Mouse (Mus musculus): Measurements from ENCODE around the gene Olfr483. TPM values are rescaled to one million over a fixed set of nuclear protein-coding genes. Genes with fewer than 3 reads are reported as not detected.

Gene Olfr483
- not detected in 2 replicates for polyA plus RNA-seq (2016; fragmentation: Nextera tagmentation; extraction: Ambion mirVana)

- 95% methylated on average over 1 of the region's 1 CpGs for WGBS
- no peak within 1 kb of the TSS for H3K4me3 ChIP-seq
- no peaks in the 10 kb centered on the region for H3K27me3 ChIP-seq
- no peak for ATAC-seq (ENCODE audit: insufficient number of reproducible peaks, insufficient read depth, low FRiP score, low TSS enrichment)
- H3K36me3 ChIP-seq, result no peaks in the 10 kb centered on the region
- H3K4me1 ChIP-seq, result no peaks in the 10 kb centered on the region
- no peaks in the 10 kb centered on the region for H3K9me3 ChIP-seq
- H3K4me2 ChIP-seq (replicated peaks), result no peak within 1 kb of the TSS
- H3K9ac ChIP-seq, result no peak within 1 kb of the TSS
- no peak within 1 kb of the TSS for H3K27ac ChIP-seq
These were observed at the start of gene Olfr483 for GRCm38 (mm10) chr7:108100549-108100948. Gene Olfr483 (plus strand): TSS chr7:108100849.

GRCm38 (mm10) chr7:108067246-108067645 is 33.4 kb upstream of the Olfr483 start, which contains the start of gene Olfr480:
Gene Olfr480 (minus strand): TSS chr7:108067346.
- H3K4me1 ChIP-seq, result no peaks in the 10 kb centered on the region
- H3K27ac ChIP-seq, result no peak within 1 kb of the TSS
- 86% methylated on average over 1 of the region's 1 CpGs for WGBS
- ATAC-seq (ENCODE audit: insufficient number of reproducible peaks, insufficient read depth, low FRiP score, low TSS enrichment), result no peak
- no peaks in the 10 kb centered on the region for H3K27me3 ChIP-seq
- no peaks in the 10 kb centered on the region for H3K9me3 ChIP-seq
- H3K9ac ChIP-seq, result no peak within 1 kb of the TSS
- no peaks in the 10 kb centered on the region for H3K36me3 ChIP-seq
- no peak within 1 kb of the TSS for H3K4me2 ChIP-seq (replicated peaks)
- no peak within 1 kb of the TSS for H3K4me3 ChIP-seq

GRCm38 (mm10) chr7:108079555-108079954 is 21.1 kb upstream of the Olfr483 start, which contains the start of gene Olfr481:
Gene Olfr481 (plus strand): TSS chr7:108079855.
- H3K36me3 ChIP-seq, result no peaks in the 10 kb centered on the region
- no peaks in the 10 kb centered on the region for H3K9me3 ChIP-seq
- H3K27me3 ChIP-seq, result no peaks in the 10 kb centered on the region
- no peak within 1 kb of the TSS for H3K4me3 ChIP-seq
- H3K27ac ChIP-seq, result no peak within 1 kb of the TSS
- no peak within 1 kb of the TSS for H3K9ac ChIP-seq
- no peak within 1 kb of the TSS for H3K4me2 ChIP-seq (replicated peaks)
- H3K4me1 ChIP-seq, result no peaks in the 10 kb centered on the region
- ATAC-seq (ENCODE audit: insufficient number of reproducible peaks, insufficient read depth, low FRiP score, low TSS enrichment), result no peak

GRCm38 (mm10) chr7:108097486-108097885 is 3.2 kb upstream of the Olfr483 start, which contains the start of gene Olfr482:
Gene Olfr482 (minus strand): TSS chr7:108097586.
- no peak within 1 kb of the TSS for H3K4me2 ChIP-seq (replicated peaks)
- no peaks in the 10 kb centered on the region for H3K4me1 ChIP-seq
- H3K9ac ChIP-seq, result no peak within 1 kb of the TSS
- no peaks in the 10 kb centered on the region for H3K27me3 ChIP-seq
- no peak for ATAC-seq (ENCODE audit: insufficient number of reproducible peaks, insufficient read depth, low FRiP score, low TSS enrichment)
- no peaks in the 10 kb centered on the region for H3K9me3 ChIP-seq
- H3K36me3 ChIP-seq, result no peaks in the 10 kb centered on the region
- 79% methylated on average over 1 of the region's 1 CpGs for WGBS
- H3K4me3 ChIP-seq, result no peak within 1 kb of the TSS
- no peak within 1 kb of the TSS for H3K27ac ChIP-seq

- no peaks in the 10 kb centered on the region for H3K4me1 ChIP-seq
- H3K9ac ChIP-seq, result no peak overlapping the region
- no peak overlapping the region for H3K27ac ChIP-seq
- WGBS, result 24% methylated on average over 1 of the region's 1 CpGs
- no peak overlapping the region for H3K4me2 ChIP-seq (replicated peaks)
- H3K27me3 ChIP-seq, result no peaks in the 10 kb centered on the region
- H3K4me3 ChIP-seq, result no peak overlapping the region
- no peak for ATAC-seq (ENCODE audit: insufficient number of reproducible peaks, insufficient read depth, low FRiP score, low TSS enrichment)
- no peaks in the 10 kb centered on the region for H3K36me3 ChIP-seq
- no peaks in the 10 kb centered on the region for H3K9me3 ChIP-seq
These were observed 20.0 kb downstream of the Olfr483 start for GRCm38 (mm10) chr7:108120681-108121080.

- Histone ChIP-seq H3K4me3 (no peak overlapping the region), H3K27me3 (no peaks in the 10 kb centered on the region), H3K36me3 (no peaks in the 10 kb centered on the region), H3K27ac (no peak overlapping the region), H3K4me1 (no peaks in the 10 kb centered on the region), H3K4me2 (replicated peaks) (no peak overlapping the region), H3K9me3 (no peaks in the 10 kb centered on the region), H3K9ac (no peak overlapping the region)
- ATAC-seq (ENCODE audit: insufficient number of reproducible peaks, insufficient read depth, low FRiP score, low TSS enrichment), result no peak
- 65% methylated on average over 1 of the region's 1 CpGs for WGBS
These were observed 20.8 kb downstream of the Olfr483 start for GRCm38 (mm10) chr7:108121416-108121815.

- H3K27me3 ChIP-seq, result no peaks in the 10 kb centered on the region
- no peaks in the 10 kb centered on the region for H3K4me1 ChIP-seq
- H3K36me3 ChIP-seq, result no peaks in the 10 kb centered on the region
- ATAC-seq (ENCODE audit: insufficient number of reproducible peaks, insufficient read depth, low FRiP score, low TSS enrichment), result no peak
- H3K9ac ChIP-seq, result no peak within 1 kb of the TSS
- H3K9me3 ChIP-seq, result no peaks in the 10 kb centered on the region
- H3K27ac ChIP-seq, result no peak within 1 kb of the TSS
- no peak within 1 kb of the TSS for H3K4me2 ChIP-seq (replicated peaks)
- no peak within 1 kb of the TSS for H3K4me3 ChIP-seq
These were observed 26.7 kb downstream of the Olfr483 start, which contains the start of gene Olfr484 for GRCm38 (mm10) chr7:108127349-108127748. Gene Olfr484 (minus strand): TSS chr7:108127449.

Other genes with a start within 250 kb of the Olfr483 start
- gene Olfr472, start 202.9 kb upstream of the Olfr483 start, polyA plus RNA-seq (2016; fragmentation: Nextera tagmentation; extraction: Ambion mirVana), result not detected in 2 replicates
- not detected in 2 replicates for gene Olfr473, start 170.4 kb upstream of the Olfr483 start, polyA plus RNA-seq (2016; fragmentation: Nextera tagmentation; extraction: Ambion mirVana)
- gene Olfr474, start 146.2 kb upstream of the Olfr483 start, polyA plus RNA-seq (2016; fragmentation: Nextera tagmentation; extraction: Ambion mirVana), result not detected in 2 replicates
- gene Olfr476, start 136.0 kb upstream of the Olfr483 start, polyA plus RNA-seq (2016; fragmentation: Nextera tagmentation; extraction: Ambion mirVana), result not detected in 2 replicates
- gene Olfr477, start 114.2 kb upstream of the Olfr483 start, polyA plus RNA-seq (2016; fragmentation: Nextera tagmentation; extraction: Ambion mirVana), result not detected in 2 replicates
- gene Olfr478, start 66.9 kb upstream of the Olfr483 start, polyA plus RNA-seq (2016; fragmentation: Nextera tagmentation; extraction: Ambion mirVana), result not detected in 2 replicates
- gene Olfr479, start 50.2 kb upstream of the Olfr483 start, polyA plus RNA-seq (2016; fragmentation: Nextera tagmentation; extraction: Ambion mirVana), result not detected in 2 replicates
- gene Olfr480, start 33.5 kb upstream of the Olfr483 start, polyA plus RNA-seq (2016; fragmentation: Nextera tagmentation; extraction: Ambion mirVana), result not detected in 2 replicates
- not detected in 2 replicates for gene Olfr481, start 21.0 kb upstream of the Olfr483 start, polyA plus RNA-seq (2016; fragmentation: Nextera tagmentation; extraction: Ambion mirVana)
- not detected in 2 replicates for gene Olfr482, start 3.3 kb upstream of the Olfr483 start, polyA plus RNA-seq (2016; fragmentation: Nextera tagmentation; extraction: Ambion mirVana)
- gene Olfr484, start 26.6 kb downstream of the Olfr483 start, polyA plus RNA-seq (2016; fragmentation: Nextera tagmentation; extraction: Ambion mirVana), result not detected in 2 replicates
- not detected in 2 replicates for gene Olfr485, start 59.0 kb downstream of the Olfr483 start, polyA plus RNA-seq (2016; fragmentation: Nextera tagmentation; extraction: Ambion mirVana)
- not detected in 2 replicates for gene Olfr486, start 71.9 kb downstream of the Olfr483 start, polyA plus RNA-seq (2016; fragmentation: Nextera tagmentation; extraction: Ambion mirVana)
- not detected in 2 replicates for gene Olfr487, start 113.8 kb downstream of the Olfr483 start, polyA plus RNA-seq (2016; fragmentation: Nextera tagmentation; extraction: Ambion mirVana)
- not detected in 2 replicates for gene Olfr488, start 157.5 kb downstream of the Olfr483 start, polyA plus RNA-seq (2016; fragmentation: Nextera tagmentation; extraction: Ambion mirVana)
- not detected in 2 replicates for gene Olfr490, start 188.1 kb downstream of the Olfr483 start, polyA plus RNA-seq (2016; fragmentation: Nextera tagmentation; extraction: Ambion mirVana)
- gene Olfr491, start 212.6 kb downstream of the Olfr483 start, polyA plus RNA-seq (2016; fragmentation: Nextera tagmentation; extraction: Ambion mirVana), result not detected in 2 replicates
- gene Olfr492, start 222.8 kb downstream of the Olfr483 start, polyA plus RNA-seq (2016; fragmentation: Nextera tagmentation; extraction: Ambion mirVana), result not detected in 2 replicates
- not detected in 2 replicates for gene Olfr493, start 246.1 kb downstream of the Olfr483 start, polyA plus RNA-seq (2016; fragmentation: Nextera tagmentation; extraction: Ambion mirVana)